Mouse (Mus musculus) forebrain, postnatal 0 days (tissue): ENCODE data around the gene Nup107. TPM values are rescaled to one million over a fixed set of nuclear protein-coding genes. Genes with fewer than 3 reads are reported as not detected.

Source experiments
- ATAC-seq: fragments of 200-750 bp; cut with Nextera tagmentation; 2 replicates; pipeline ENCODE4 v1.8.0; 2017; ENCODE audit warnings: mild to moderate bottlenecking, moderate library complexity
- DNase-seq: peaks from one replicate; pipeline ENCODE4 v3.0.0-alpha.2; 2015
- H3K27ac ChIP-seq: fragments of 300-500 bp; sonication (generic); 2 replicates; pipeline ENCODE4 v1.5.1; 2014; ENCODE audit warnings: low read depth, mild to moderate bottlenecking, antibody characterized with exemption, low read length, moderate library complexity, mixed read lengths
- H3K27me3 ChIP-seq: fragments of 300-500 bp; sonication (generic); 2 replicates; pipeline ENCODE4 v1.6.1; 2014; ENCODE audit warnings: mild to moderate bottlenecking, low read length, mixed read lengths; ENCODE audit not compliant: insufficient read depth
- H3K36me3 ChIP-seq: fragments of 300-500 bp; sonication (generic); 2 replicates; pipeline ENCODE4 v1.6.1; 2014; ENCODE audit warnings: mild to moderate bottlenecking, moderate library complexity; ENCODE audit not compliant: insufficient read depth
- H3K4me1 ChIP-seq: fragments of 300-500 bp; sonication (generic); 2 replicates; pipeline ENCODE4 v1.6.1; 2014; ENCODE audit warnings: antibody characterized with exemption; ENCODE audit not compliant: insufficient read depth
- H3K4me2 ChIP-seq: fragments of 300-500 bp; sonication (generic); 2 replicates; pipeline ENCODE4 v1.6.1; 2014; ENCODE audit warnings: low read depth, mild to moderate bottlenecking, moderate library complexity
- H3K4me3 ChIP-seq: fragments of 300-500 bp; sonication (generic); 2 replicates; pipeline ENCODE4 v1.5.1; 2014; ENCODE audit warnings: low read depth, low read length, mixed read lengths
- H3K9ac ChIP-seq: fragments of 300-500 bp; sonication (generic); 2 replicates; pipeline ENCODE4 v1.6.1; 2014; ENCODE audit warnings: mild to moderate bottlenecking
- H3K9me3 ChIP-seq: fragments of 300-500 bp; sonication (generic); 2 replicates; pipeline ENCODE4 v1.6.1; 2016; ENCODE audit warnings: low read length
- CTCF ChIP-seq: sonication (generic); IDR thresholded peaks from 2 replicates; pipeline ENCODE4 v1.5.1; 2016; ENCODE audit warnings: antibody characterized with exemption, control low read depth, low read depth
- WGBS: fragments of 180-500 bp; shearing (Covaris S2); extraction: QIAGEN DNeasy Blood & Tissue Kit; methylation state at CpG from one replicate; pipeline ENCODE4 v1.1.7; 2014; 5-methylcytosine and 5-hydroxymethylcytosine counted together
- polyA plus RNA-seq: library from polyadenylated mRNA; unstranded; fragments of >200 nt; fragmentation: Nextera tagmentation; extraction: Ambion mirVana; gene quantifications from 2 replicates; pipeline ENCODE4 v1.2.1, GENCODE M21; 2015
- total RNA-seq: library from RNA; depleted of rRNA; stranded (reverse); fragments of >200 nt; gene quantifications from 2 replicates; pipeline ENCODE4 v1.2.3, GENCODE M21; 2014

Nup107 gene
- total and polyA plus RNA-seq, 2 experiments from 2014 or later = 27.1 to 38.8 TPM

GRCm38 (mm10) chr10:117768141-117768440 lies 24.4 kb downstream of the Nup107 start:
- Histone ChIP-seq H3K4me1 (no peaks in the 10 kb centered on the region), H3K9ac (no peak overlapping the region), H3K4me3 (no peak overlapping the region), H3K9me3 (no peaks in the 10 kb centered on the region), H3K27ac (no peak overlapping the region), H3K4me2 (no peak overlapping the region), H3K27me3 (no peaks in the 10 kb centered on the region), H3K36me3 (peaks cover 70% of the 10 kb centered on the region)
- 79% methylated on average over 7 of the region's 7 CpGs for WGBS
- TF ChIP-seq CTCF = no peak
- DNase-seq (no peak), ATAC-seq (no peak)

- WGBS = 78% methylated on average over 10 of the region's 10 CpGs
- Histone ChIP-seq H3K4me3 (no peak overlapping the region), H3K9ac (no peak overlapping the region), H3K9me3 (no peaks in the 10 kb centered on the region), H3K4me2 (no peak overlapping the region), H3K27ac (no peak overlapping the region), H3K36me3 (peaks cover 70% of the 10 kb centered on the region), H3K27me3 (no peaks in the 10 kb centered on the region), H3K4me1 (no peaks in the 10 kb centered on the region)
- TF ChIP-seq CTCF = no peak
- DNase-seq (no peak), ATAC-seq (no peak)
Observed at GRCm38 (mm10) chr10:117767286-117768140, 25.0 kb downstream of the Nup107 start.

- no peaks in the 10 kb centered on the region for H3K27me3 ChIP-seq
- no peaks in the 10 kb centered on the region for H3K9me3 ChIP-seq
- TF ChIP-seq CTCF = no peak
- 94% methylated on average over 5 of the region's 5 CpGs for WGBS
- peaks cover 67% of the 10 kb centered on the region for H3K36me3 ChIP-seq
- H3K9ac ChIP-seq = no peak overlapping the region
- H3K4me1 ChIP-seq = no peaks in the 10 kb centered on the region
- no peak overlapping the region for H3K27ac ChIP-seq
- no peak overlapping the region for H3K4me3 ChIP-seq
- H3K4me2 ChIP-seq = no peak overlapping the region
- no peak for ATAC-seq
- DNase-seq = no peak
Observed at GRCm38 (mm10) chr10:117766896-117767160, 25.7 kb downstream of the Nup107 start.

GRCm38 (mm10) chr10:117766111-117766895 lies 26.2 kb downstream of the Nup107 start:
- no peak for DNase-seq
- ATAC-seq = no peak
- WGBS = 92% methylated on average over 16 of the region's 16 CpGs
- Histone ChIP-seq H3K9ac (no peak overlapping the region), H3K9me3 (no peaks in the 10 kb centered on the region), H3K27ac (no peak overlapping the region), H3K27me3 (no peaks in the 10 kb centered on the region), H3K4me3 (no peak overlapping the region), H3K36me3 (peaks cover 67% of the 10 kb centered on the region), H3K4me1 (no peaks in the 10 kb centered on the region), H3K4me2 (no peak overlapping the region)
- no peak for TF ChIP-seq CTCF

- Histone ChIP-seq H3K4me2 (no peak overlapping the region), H3K27ac (no peak overlapping the region), H3K4me3 (no peak overlapping the region), H3K9ac (no peak overlapping the region), H3K36me3 (peaks cover 68% of the 10 kb centered on the region), H3K4me1 (no peaks in the 10 kb centered on the region), H3K9me3 (no peaks in the 10 kb centered on the region), H3K27me3 (no peaks in the 10 kb centered on the region)
- WGBS = 93% methylated on average over 11 of the region's 11 CpGs
- ATAC-seq = no peak
- no peak for TF ChIP-seq CTCF
- no peak for DNase-seq
Observed at GRCm38 (mm10) chr10:117765116-117765894, 27.2 kb downstream of the Nup107 start.

GRCm38 (mm10) chr10:117764598-117764997 lies 27.9 kb downstream of the Nup107 start:
- TF ChIP-seq CTCF = no peak
- DNase-seq (no peak), ATAC-seq (no peak)
- Histone ChIP-seq H3K4me3 (no peak overlapping the region), H3K27ac (no peak overlapping the region), H3K4me1 (no peaks in the 10 kb centered on the region), H3K36me3 (peaks cover 68% of the 10 kb centered on the region), H3K9ac (no peak overlapping the region), H3K4me2 (no peak overlapping the region), H3K27me3 (no peaks in the 10 kb centered on the region), H3K9me3 (no peaks in the 10 kb centered on the region)
- WGBS = 93% methylated on average over 6 of the region's 6 CpGs
